Mouse (Mus musculus) forebrain, postnatal 0 days (tissue): Measurements from ENCODE around the gene Tcf7l2. TPM values are rescaled to one million over a fixed set of nuclear protein-coding genes. Genes with fewer than 3 reads are reported as not detected.

ENCODE experiments used
- ATAC-seq: fragments of 200-750 bp; cut with Nextera tagmentation; 2 replicates; pipeline ENCODE4 v1.8.0; 2017; ENCODE audit warnings: mild to moderate bottlenecking, moderate library complexity
- DNase-seq: peaks from one replicate; pipeline ENCODE4 v3.0.0-alpha.2; 2015
- H3K27ac ChIP-seq: fragments of 300-500 bp; sonication (generic); 2 replicates; pipeline ENCODE4 v1.5.1; 2014; ENCODE audit warnings: low read depth, mild to moderate bottlenecking, antibody characterized with exemption, low read length, moderate library complexity, mixed read lengths
- H3K27me3 ChIP-seq: fragments of 300-500 bp; sonication (generic); 2 replicates; pipeline ENCODE4 v1.6.1; 2014; ENCODE audit warnings: mild to moderate bottlenecking, low read length, mixed read lengths; ENCODE audit not compliant: insufficient read depth
- H3K36me3 ChIP-seq: fragments of 300-500 bp; sonication (generic); 2 replicates; pipeline ENCODE4 v1.6.1; 2014; ENCODE audit warnings: mild to moderate bottlenecking, moderate library complexity; ENCODE audit not compliant: insufficient read depth
- H3K4me1 ChIP-seq: fragments of 300-500 bp; sonication (generic); 2 replicates; pipeline ENCODE4 v1.6.1; 2014; ENCODE audit warnings: antibody characterized with exemption; ENCODE audit not compliant: insufficient read depth
- H3K4me2 ChIP-seq: fragments of 300-500 bp; sonication (generic); 2 replicates; pipeline ENCODE4 v1.6.1; 2014; ENCODE audit warnings: low read depth, mild to moderate bottlenecking, moderate library complexity
- H3K4me3 ChIP-seq: fragments of 300-500 bp; sonication (generic); 2 replicates; pipeline ENCODE4 v1.5.1; 2014; ENCODE audit warnings: low read depth, low read length, mixed read lengths
- H3K9ac ChIP-seq: fragments of 300-500 bp; sonication (generic); 2 replicates; pipeline ENCODE4 v1.6.1; 2014; ENCODE audit warnings: mild to moderate bottlenecking
- H3K9me3 ChIP-seq: fragments of 300-500 bp; sonication (generic); 2 replicates; pipeline ENCODE4 v1.6.1; 2016; ENCODE audit warnings: low read length
- CTCF ChIP-seq: sonication (generic); IDR thresholded peaks from 2 replicates; pipeline ENCODE4 v1.5.1; 2016; ENCODE audit warnings: antibody characterized with exemption, control low read depth, low read depth
- WGBS: fragments of 180-500 bp; shearing (Covaris S2); extraction: QIAGEN DNeasy Blood & Tissue Kit; methylation state at CpG from one replicate; pipeline ENCODE4 v1.1.7; 2014; 5-methylcytosine and 5-hydroxymethylcytosine counted together
- polyA plus RNA-seq: library from polyadenylated mRNA; unstranded; fragments of >200 nt; fragmentation: Nextera tagmentation; extraction: Ambion mirVana; gene quantifications from 2 replicates; pipeline ENCODE4 v1.2.1, GENCODE M21; 2015
- total RNA-seq: library from RNA; depleted of rRNA; stranded (reverse); fragments of >200 nt; gene quantifications from 2 replicates; pipeline ENCODE4 v1.2.3, GENCODE M21; 2014

The Tcf7l2 gene
- total and polyA plus RNA-seq, 2 experiments from 2014 or later = 17.7 to 282 TPM

DNA sequence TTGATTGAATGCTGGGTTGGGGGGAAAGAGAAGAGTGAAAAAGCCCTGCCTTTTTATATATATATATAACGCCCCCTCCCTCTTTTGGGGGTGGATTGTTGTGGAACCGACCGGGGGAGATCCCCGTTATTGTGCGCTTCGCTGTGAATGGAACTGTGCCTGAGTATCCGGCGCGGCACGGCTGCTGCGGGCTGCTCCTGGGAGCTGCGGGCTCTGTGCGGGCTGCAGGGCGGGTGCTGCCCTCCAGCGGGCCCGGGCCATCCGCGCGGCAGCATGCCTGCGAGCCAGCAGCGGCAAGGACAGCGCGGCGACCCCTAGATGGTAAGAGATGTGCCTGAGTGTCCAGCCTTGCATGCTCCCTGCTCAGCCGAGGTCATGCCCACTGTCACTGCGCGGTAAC, 153.7 kb downstream of the Tcf7l2 start:
- TF ChIP-seq CTCF = peak; percentile 69
- WGBS = 1% methylated on average over 27 of the region's 27 CpGs
- H3K4me2 ChIP-seq = peak overlapping the region; percentile 44
- ATAC-seq (peak; percentile 88), DNase-seq (peak; percentile 63)
- H3K27ac ChIP-seq = no peak overlapping the region
- peak overlapping the region; percentile 25 for H3K4me3 ChIP-seq
- peaks cover 58% of the 10 kb centered on the region for H3K27me3 ChIP-seq
- peak overlapping the region; percentile 31; the same call in 1 of the 2 replicates for H3K9ac ChIP-seq
- no peaks in the 10 kb centered on the region for H3K9me3 ChIP-seq
- no peaks in the 10 kb centered on the region for H3K36me3 ChIP-seq
- H3K4me1 ChIP-seq = no peaks in the 10 kb centered on the region

- TF ChIP-seq CTCF = no peak
- H3K4me3 ChIP-seq = peak overlapping the region; percentile 25
- 5% methylated on average over 4 of the region's 4 CpGs for WGBS
- 0 out of 2 replicates have a peak overlapping the region, but pooled peaks have one; percentile 10 for H3K27ac ChIP-seq
- ATAC-seq (no peak), DNase-seq (no peak)
- H3K36me3 ChIP-seq = no peaks in the 10 kb centered on the region
- no peaks in the 10 kb centered on the region for H3K9me3 ChIP-seq
- H3K4me2 ChIP-seq = peak overlapping the region; percentile 44
- H3K9ac ChIP-seq = 0 out of 2 replicates have a peak overlapping the region, but pooled peaks have one; percentile 31
- no peaks in the 10 kb centered on the region for H3K4me1 ChIP-seq
- H3K27me3 ChIP-seq = peaks cover 55% of the 10 kb centered on the region
Measured at GRCm38 (mm10) chr19:55895807-55896420, 154.3 kb downstream of the Tcf7l2 start.

DNA sequence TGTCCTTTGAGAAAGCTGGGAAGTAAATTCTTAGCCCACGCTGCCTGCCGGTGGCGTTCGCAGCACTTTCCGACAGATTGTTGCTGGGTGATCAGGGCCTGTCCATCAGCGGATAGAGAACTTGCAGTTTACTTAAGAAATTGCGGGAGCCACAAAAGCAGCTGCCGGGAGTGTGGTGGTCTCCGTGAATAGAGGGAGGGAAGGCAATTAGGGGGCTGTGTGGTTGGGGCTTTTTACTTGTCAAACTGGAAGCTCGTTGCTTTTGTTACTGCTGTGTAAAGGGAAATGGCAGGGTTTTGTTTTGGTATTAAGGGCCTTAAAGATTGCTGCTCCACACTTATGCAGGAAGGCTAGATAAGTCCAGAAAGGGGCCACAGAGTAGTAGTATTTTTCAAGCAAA, 155.0 kb downstream of the Tcf7l2 start:
- Histone ChIP-seq H3K9ac (no peak overlapping the region), H3K27ac (no peak overlapping the region), H3K27me3 (peaks cover 54% of the 10 kb centered on the region), H3K36me3 (no peaks in the 10 kb centered on the region), H3K9me3 (no peaks in the 10 kb centered on the region), H3K4me3 (no peak overlapping the region), H3K4me2 (no peak overlapping the region; the same call in 1 of the 2 replicates), H3K4me1 (no peaks in the 10 kb centered on the region)
- WGBS = 10% methylated on average over 10 of the region's 10 CpGs
- no peak for TF ChIP-seq CTCF
- DNase-seq = no peak
- ATAC-seq = peak; percentile 40; the same call in 1 of the 2 replicates

DNA sequence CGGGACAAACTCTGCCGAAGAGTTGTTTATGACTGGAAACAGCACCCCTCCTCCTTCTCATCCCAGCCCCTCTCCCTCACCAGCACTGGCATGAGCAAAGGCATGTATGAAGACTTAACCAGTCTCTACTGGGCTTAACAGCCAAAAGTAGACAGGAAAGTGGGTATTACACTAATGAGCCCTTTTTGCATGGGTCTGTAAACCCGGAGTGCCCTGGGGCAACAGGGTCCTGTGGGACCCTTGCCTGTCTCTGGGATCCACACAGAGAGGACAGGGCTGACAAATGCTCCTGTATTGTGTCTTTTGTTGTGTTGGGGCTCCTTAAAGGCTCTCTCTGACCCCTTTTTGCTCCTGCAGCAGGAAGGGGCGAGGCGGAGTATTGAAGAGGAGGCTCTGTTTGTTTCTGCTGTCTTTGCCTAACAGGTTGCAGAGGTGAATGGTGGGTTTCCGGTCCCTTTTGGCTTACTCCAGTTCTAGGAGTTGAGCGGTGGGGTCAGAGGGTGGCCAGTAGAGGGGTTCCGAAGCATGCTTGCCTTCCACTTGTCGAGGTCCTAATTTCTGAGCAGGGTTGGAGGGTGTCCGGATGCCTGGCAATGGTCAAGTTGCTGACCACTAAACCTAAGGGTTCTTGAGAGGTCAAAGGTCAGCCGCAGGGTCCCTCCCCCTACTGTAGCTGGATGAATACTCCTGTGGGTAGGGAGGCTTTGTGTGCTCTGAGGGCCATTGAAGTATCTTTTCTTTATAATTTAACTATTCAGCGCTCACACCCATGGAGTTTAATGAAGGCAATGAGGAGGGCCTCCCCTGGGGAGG, 161.2 kb downstream of the Tcf7l2 start:
- ATAC-seq (no peak), DNase-seq (no peak)
- H3K4me2 ChIP-seq = no peak overlapping the region
- no peaks in the 10 kb centered on the region for H3K36me3 ChIP-seq
- no peaks in the 10 kb centered on the region for H3K9me3 ChIP-seq
- H3K4me3 ChIP-seq = no peak overlapping the region
- H3K4me1 ChIP-seq = no peaks in the 10 kb centered on the region
- no peak for TF ChIP-seq CTCF
- peaks cover 24% of the 10 kb centered on the region for H3K27me3 ChIP-seq
- 57% methylated on average over 12 of the region's 12 CpGs for WGBS
- no peak overlapping the region for H3K9ac ChIP-seq
- H3K27ac ChIP-seq = no peak overlapping the region

DNA sequence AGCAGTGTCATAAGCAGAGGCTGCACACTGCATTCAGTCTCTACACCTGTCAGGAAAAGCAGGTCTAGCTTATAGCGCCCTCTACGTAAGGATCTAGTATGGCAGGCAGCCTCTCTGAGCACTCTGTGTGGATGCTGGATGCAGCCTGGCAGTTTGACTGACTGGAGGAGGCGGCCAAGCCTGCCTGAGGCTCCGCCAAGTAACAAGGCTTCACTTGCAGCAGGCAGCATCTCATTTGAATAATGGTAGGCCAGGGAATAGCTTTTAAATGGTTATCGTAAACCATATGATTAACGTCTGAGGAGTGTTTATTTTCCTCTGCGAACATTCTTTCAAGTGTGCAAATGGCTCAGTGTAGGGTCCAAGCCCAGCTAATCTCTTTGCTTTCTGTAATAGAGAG, 167.4 kb downstream of the Tcf7l2 start:
- ATAC-seq (peak; percentile 66; the same call in 1 of the 2 replicates), DNase-seq (peak; percentile 66)
- H3K27ac ChIP-seq = no peak overlapping the region
- no peaks in the 10 kb centered on the region for H3K9me3 ChIP-seq
- peaks cover 18% of the 10 kb centered on the region for H3K27me3 ChIP-seq
- 0 out of 2 replicates have a peak, but pooled peaks cover 4% of the 10 kb centered on the region for H3K4me1 ChIP-seq
- 23% methylated on average over 7 of the region's 7 CpGs for WGBS
- H3K36me3 ChIP-seq = no peaks in the 10 kb centered on the region
- no peak overlapping the region for H3K9ac ChIP-seq
- TF ChIP-seq CTCF = peak; percentile 55
- H3K4me3 ChIP-seq = no peak overlapping the region
- no peak overlapping the region for H3K4me2 ChIP-seq

DNA sequence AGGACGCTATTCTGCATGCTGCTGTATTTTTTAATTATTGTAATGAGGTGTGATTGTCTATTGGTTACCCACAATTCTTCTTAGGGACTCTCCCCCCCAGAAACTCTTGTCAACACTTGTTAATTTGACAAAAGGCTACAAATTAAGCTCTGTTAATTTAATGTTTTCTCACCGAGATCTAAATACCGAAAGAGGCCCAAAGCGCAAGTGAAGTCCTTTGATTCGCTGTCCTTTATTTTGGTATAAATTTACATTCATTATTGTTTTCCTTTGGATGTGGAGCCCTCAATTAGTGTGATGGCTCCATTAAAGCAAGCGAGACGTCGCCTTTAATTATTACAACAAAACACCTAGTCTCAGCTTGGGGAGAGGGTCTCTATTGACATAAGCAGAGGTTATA, 170.3 kb downstream of the Tcf7l2 start:
- Histone ChIP-seq H3K4me2 (no peak overlapping the region), H3K27ac (no peak overlapping the region), H3K36me3 (no peaks in the 10 kb centered on the region), H3K9me3 (no peaks in the 10 kb centered on the region), H3K27me3 (peaks cover 11% of the 10 kb centered on the region), H3K4me1 (0 out of 2 replicates have a peak, but pooled peaks cover 5% of the 10 kb centered on the region), H3K9ac (no peak overlapping the region), H3K4me3 (no peak overlapping the region)
- no peak for DNase-seq
- TF ChIP-seq CTCF = no peak
- no peak for ATAC-seq
- WGBS = 24% methylated on average over 8 of the region's 8 CpGs

GRCm38 (mm10) chr19:55912813-55913212, 171.2 kb downstream of the Tcf7l2 start:
- Histone ChIP-seq H3K27ac (no peak overlapping the region), H3K4me1 (0 out of 2 replicates have a peak, but pooled peaks cover 5% of the 10 kb centered on the region), H3K9me3 (no peaks in the 10 kb centered on the region), H3K36me3 (no peaks in the 10 kb centered on the region; the same call in 1 of the 2 replicates), H3K9ac (no peak overlapping the region), H3K27me3 (peaks cover 11% of the 10 kb centered on the region), H3K4me3 (no peak overlapping the region), H3K4me2 (no peak overlapping the region)
- DNase-seq (no peak), ATAC-seq (no peak)
- 91% methylated on average over 8 of the region's 8 CpGs for WGBS
- 0 out of 2 replicates have a peak, but pooled peaks have one; percentile 15 for TF ChIP-seq CTCF
